ENCODE assay signal across 8 mouse cellular contexts in genomic region chr9:120570334-120570725, GRCm38 (mm10). TPM values are rescaled to one million over a fixed set of nuclear protein-coding genes. Genes with fewer than 3 reads are reported as not detected.
DNase-seq lines count a peak whose midpoint lies in the region; ATAC-seq lines count a peak whose summit lies in the region.

No protein-coding gene starts in this region.

- ATAC-seq in kidney, embryonic 16.5 days (ENCODE audit: low FRiP score, low TSS enrichment): no peak
- no peak for ATAC-seq in intestine, embryonic 15.5 days
- ATAC-seq in neural tube, embryonic 12.5 days (ENCODE audit: low FRiP score, low read depth): no peak

- no peaks in the 10 kb centered on the region for H3K9me3 ChIP-seq in kidney, embryonic 16.5 days (ENCODE audit: low read length)
- H3K9me3 ChIP-seq in embryonic facial prominence, embryonic 10.5 days: no peaks in the 10 kb centered on the region
- H3K9me3 ChIP-seq in intestine, embryonic 15.5 days: no peaks in the 10 kb centered on the region
- H3K9me3 ChIP-seq in neural tube, embryonic 12.5 days: no peaks in the 10 kb centered on the region

- H3K9ac ChIP-seq in kidney, embryonic 16.5 days (replicated peaks; ENCODE audit: low read length): peak overlapping the region; percentile 81; the same call in 1 of the 2 replicates
- 0 out of 2 replicates have a peak overlapping the region, but pooled peaks have one; percentile 54 for H3K9ac ChIP-seq in intestine, embryonic 15.5 days
- H3K9ac ChIP-seq in neural tube, embryonic 12.5 days: no peak overlapping the region

- no peak overlapping the region for H3K27ac ChIP-seq in kidney, embryonic 16.5 days (ENCODE audit: low read length)
- H3K27ac ChIP-seq in embryonic facial prominence, embryonic 10.5 days (replicated peaks): peak overlapping the region; percentile 98
- H3K27ac ChIP-seq in intestine, embryonic 15.5 days: peak overlapping the region; percentile 74
- H3K27ac ChIP-seq in neural tube, embryonic 12.5 days: no peak overlapping the region

- no peak for DNase-seq in kidney, adult 18-20 months
- no peak for DNase-seq in embryonic facial prominence, embryonic 10.5 days (ENCODE audit: low spot score)
- DNase-seq in yolk sac, embryonic 10.5 days (ENCODE audit: low spot score): no peak
- DNase-seq in thymus, adult 18-20 months: no peak
- DNase-seq in layer of hippocampus, postnatal 25 days (ENCODE audit: extremely low spot score in 1 of 2, low spot score in 1 of 2): no peak

- peak overlapping the region; percentile 70 for H3K4me3 ChIP-seq in kidney, embryonic 16.5 days (ENCODE audit: low read length)
- H3K4me3 ChIP-seq in embryonic facial prominence, embryonic 10.5 days: peak overlapping the region; percentile 98
- peak overlapping the region; percentile 98 for H3K4me3 ChIP-seq in intestine, embryonic 15.5 days (replicated peaks)
- H3K4me3 ChIP-seq in neural tube, embryonic 12.5 days: peak overlapping the region; percentile 91; the same call in 1 of the 2 replicates

- no peaks in the 10 kb centered on the region for H3K27me3 ChIP-seq in kidney, embryonic 16.5 days (ENCODE audit: insufficient read depth, low read length)
- H3K27me3 ChIP-seq in embryonic facial prominence, embryonic 10.5 days (replicated peaks; ENCODE audit: low read depth, poor library complexity, severe bottlenecking): no peaks in the 10 kb centered on the region
- no peaks in the 10 kb centered on the region for H3K27me3 ChIP-seq in intestine, embryonic 15.5 days (replicated peaks)
- no peaks in the 10 kb centered on the region for H3K27me3 ChIP-seq in neural tube, embryonic 12.5 days (replicated peaks)

- WGBS in kidney, embryonic 16.5 days: 66% methylated on average over 2 of the region's 2 CpGs
- 69% methylated on average over 2 of the region's 2 CpGs for WGBS in embryonic facial prominence, embryonic 10.5 days
- 57% methylated on average over 2 of the region's 2 CpGs for WGBS in intestine, embryonic 15.5 days
- WGBS in neural tube, embryonic 12.5 days: 56% methylated on average over 2 of the region's 2 CpGs

- peaks cover 28% of the 10 kb centered on the region for H3K36me3 ChIP-seq in kidney, embryonic 16.5 days (ENCODE audit: insufficient read depth, low read length)
- peaks cover 33% of the 10 kb centered on the region for H3K36me3 ChIP-seq in embryonic facial prominence, embryonic 10.5 days (replicated peaks)
- peaks cover 24% of the 10 kb centered on the region for H3K36me3 ChIP-seq in intestine, embryonic 15.5 days
- peaks cover 30% of the 10 kb centered on the region for H3K36me3 ChIP-seq in neural tube, embryonic 12.5 days

- peaks cover 17% of the 10 kb centered on the region for H3K4me1 ChIP-seq in kidney, embryonic 16.5 days (ENCODE audit: insufficient read depth, low read length)
- peaks cover 26% of the 10 kb centered on the region for H3K4me1 ChIP-seq in embryonic facial prominence, embryonic 10.5 days
- peaks cover 9% of the 10 kb centered on the region for H3K4me1 ChIP-seq in intestine, embryonic 15.5 days (replicated peaks)
- H3K4me1 ChIP-seq in neural tube, embryonic 12.5 days: peaks cover 18% of the 10 kb centered on the region

- H3K4me2 ChIP-seq in kidney, embryonic 16.5 days (replicated peaks; ENCODE audit: low read depth, low read length): peak overlapping the region; percentile 82
- peak overlapping the region; percentile 74 for H3K4me2 ChIP-seq in intestine, embryonic 15.5 days (replicated peaks)
- H3K4me2 ChIP-seq in neural tube, embryonic 12.5 days (replicated peaks): peak overlapping the region; percentile 75

RNA-seq across cellular contexts. Expression of gene Rpl14, which starts 0.9 kb away (rescaled TPM):
- polyA plus RNA-seq in kidney, embryonic 16.5 days (2015; fragmentation: Nextera tagmentation; extraction: Ambion mirVana): 730 and 733 TPM in 2 replicates
- 810 and 834 TPM in 2 replicates for polyA plus RNA-seq in embryonic facial prominence, embryonic 10.5 days (2016; fragmentation: Nextera tagmentation; extraction: Ambion mirVana)
- polyA plus RNA-seq in intestine, embryonic 15.5 days (2015; fragmentation: Nextera tagmentation; extraction: Ambion mirVana): 818 and 905 TPM in 2 replicates
- polyA plus RNA-seq in neural tube, embryonic 12.5 days (2016; fragmentation: Nextera tagmentation; extraction: Ambion mirVana): 538 and 558 TPM in 2 replicates
- 100 to 1,000 TPM; 275 to 303 TPM for total RNA-seq in layer of hippocampus, postnatal 25 days (2021)

RNA-seq across cellular contexts. Expression of gene Entpd3, which starts 30.7 kb away (rescaled TPM):
- polyA plus RNA-seq in kidney, embryonic 16.5 days (2015; fragmentation: Nextera tagmentation; extraction: Ambion mirVana): 1.8 TPM in 2 replicates
- polyA plus RNA-seq in embryonic facial prominence, embryonic 10.5 days (2016; fragmentation: Nextera tagmentation; extraction: Ambion mirVana): 0.55 and 0.56 TPM in 2 replicates
- polyA plus RNA-seq in intestine, embryonic 15.5 days (2015; fragmentation: Nextera tagmentation; extraction: Ambion mirVana): 2.2 TPM in 2 replicates
- polyA plus RNA-seq in neural tube, embryonic 12.5 days (2016; fragmentation: Nextera tagmentation; extraction: Ambion mirVana): 0.24 and 0.41 TPM in 2 replicates
- 1 to 10 TPM; 6.1 to 6.6 TPM for total RNA-seq in layer of hippocampus, postnatal 25 days (2021)

Comparison
In these comparisons a context has a peak if more than half of its experiments do, and no peak if none do; other contexts are left out.
1. H3K27ac ChIP-seq: peak in embryonic facial prominence, embryonic 10.5 days (single experiment) and intestine, embryonic 15.5 days (single experiment); none in kidney, embryonic 16.5 days (single experiment) and neural tube, embryonic 12.5 days (single experiment).
2. Peak in every context shown above with its lines, with median percentiles within 50 percentile points of each other: H3K4me2 ChIP-seq and H3K4me3 ChIP-seq.